Mouse (Mus musculus) gastrocnemius, adult 2 months (tissue): ENCODE measurements around the gene Srgap1. TPM values are rescaled to one million over a fixed set of nuclear protein-coding genes. Genes with fewer than 3 reads are reported as not detected.

Experiments
- DNase-seq: peaks from one replicate; pipeline ENCODE4 v3.0.0; 2022
- H3K27ac ChIP-seq: fragments of 200-600 bp; 2 replicates; pipeline ENCODE4 v1.8.1; 2022; ENCODE audit warnings: mild to moderate bottlenecking
- H3K4me3 ChIP-seq: fragments of 200-600 bp; 2 replicates; pipeline ENCODE4 v1.8.1; 2022; ENCODE audit warnings: mild to moderate bottlenecking, moderate library complexity
- CTCF ChIP-seq: fragments of 200-600 bp; IDR thresholded peaks from 2 replicates; pipeline ENCODE4 v1.8.1; 2022; ENCODE audit warnings: antibody characterized with exemption, mild to moderate bottlenecking, moderate library complexity
- intact Hi-C: fragments of 180-260 bp; cut with DNase I; formaldehyde crosslinking; loops from one replicate; pipeline ENCODE4 v1.15.1; 2025
- long read RNA-seq, 2 experiments: library from polyadenylated mRNA; stranded (forward); transcript quantifications; one replicate each; pipeline ENCODE4 v2.0.0; 2021
- total RNA-seq, 2 experiments: library from RNA; stranded (reverse); gene quantifications; 2 replicates each; pipeline ENCODE4 v1.2.3; 2021

Gene Srgap1
- total RNA-seq = under 1 TPM; 0.38 to 0.89 TPM
- long read RNA-seq, experiment 1 = 0 reads
- long read RNA-seq, experiment 2 = 0 reads

DNA sequence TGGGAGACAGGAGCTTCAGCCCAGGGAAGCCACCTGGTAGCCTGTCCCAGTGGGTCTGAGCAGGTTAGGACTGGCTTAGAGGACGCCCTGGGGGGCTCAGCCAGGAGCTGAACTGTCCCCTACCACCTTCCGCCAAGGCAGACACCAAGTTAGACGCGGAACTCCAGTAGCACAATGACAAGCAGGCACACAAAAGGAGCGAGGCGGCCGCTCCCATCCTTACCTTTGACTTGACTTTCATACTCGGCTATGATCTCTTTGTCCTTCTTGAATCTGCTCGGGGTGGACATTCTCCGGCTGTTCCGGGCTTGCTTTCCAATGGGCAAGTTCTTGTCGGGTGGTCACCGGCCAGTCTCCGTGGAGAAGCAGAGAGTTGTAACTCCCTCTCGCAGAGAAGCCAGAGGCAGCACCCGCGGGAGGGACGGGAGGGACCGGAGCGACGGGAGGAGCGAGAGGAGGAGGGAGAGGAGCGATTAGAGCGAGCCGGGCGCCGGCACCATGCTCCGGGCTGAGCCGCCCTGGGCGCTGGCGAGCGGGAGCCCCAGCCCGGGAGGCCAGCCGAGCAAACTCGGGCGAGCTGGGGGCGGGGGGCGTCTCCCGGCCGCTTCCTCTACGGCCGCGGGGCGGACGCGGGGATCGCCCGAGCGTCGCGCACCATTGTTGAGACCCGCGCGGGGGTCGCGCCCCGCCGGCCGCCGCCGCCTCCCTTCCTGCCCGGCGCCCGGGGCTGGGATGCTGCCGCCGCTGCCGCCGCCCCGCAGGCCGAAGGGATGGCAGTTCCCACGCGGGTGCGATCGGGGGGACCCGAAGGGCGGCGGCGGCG lies at the start of gene Srgap1:
TSS of gene Srgap1 (minus strand) at position 412 of the 823 bp plus-strand sequence.
- Histone ChIP-seq H3K4me3 (peak within 1 kb of the TSS; percentile 87), H3K27ac (peak within 1 kb of the TSS; percentile 79)
- intact Hi-C loops = no loop called here
- DNase-seq = peak; percentile 69
- TF ChIP-seq CTCF = no peak

DNA sequence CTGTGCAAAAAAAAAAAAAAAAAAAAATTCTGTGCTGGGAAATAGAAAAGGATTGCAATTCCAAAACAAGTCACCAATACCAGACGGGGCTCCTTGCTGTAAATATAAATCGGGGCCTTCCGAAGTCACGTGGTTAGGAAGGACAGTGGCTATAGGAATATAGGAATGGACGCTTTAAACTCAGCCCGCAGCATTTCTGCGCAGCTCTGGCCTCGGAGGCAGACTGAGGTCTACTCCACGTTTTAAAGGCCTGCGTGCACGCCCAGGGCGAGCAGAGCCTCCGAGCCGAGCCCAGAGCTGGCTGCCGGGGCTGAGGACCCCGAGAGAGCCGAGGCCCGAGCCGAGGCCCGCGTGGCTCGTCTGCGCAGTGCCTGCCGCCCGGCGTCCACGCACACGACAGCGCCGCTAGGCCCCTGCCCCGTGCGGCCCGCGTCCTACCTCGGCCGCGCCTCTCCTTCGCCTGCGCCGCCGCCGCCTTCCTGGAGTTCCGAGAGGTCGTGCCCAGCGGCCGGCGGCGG lies 49.4 kb upstream of the Srgap1 start:
- H3K4me3 ChIP-seq = peak overlapping the region; percentile 94
- intact Hi-C loops = loop anchor here (10.0 kb wide), 1 partner anchor 1098 kb away; the partner anchor contains the start of gene Usp15
- TF ChIP-seq CTCF = no peak
- no peak for DNase-seq
- peak overlapping the region; percentile 91 for H3K27ac ChIP-seq

- DNase-seq = no peak
- no peak for TF ChIP-seq CTCF
- intact Hi-C loops = loop anchor here (10.0 kb wide), 1 partner anchor 1104 kb away; the partner anchor contains the start of gene Usp15
- Histone ChIP-seq H3K27ac (no peak overlapping the region), H3K4me3 (no peak overlapping the region)
These were observed 43.4 kb upstream of the Srgap1 start for GRCm38 (mm10) chr10:122090472-122090871.

DNA sequence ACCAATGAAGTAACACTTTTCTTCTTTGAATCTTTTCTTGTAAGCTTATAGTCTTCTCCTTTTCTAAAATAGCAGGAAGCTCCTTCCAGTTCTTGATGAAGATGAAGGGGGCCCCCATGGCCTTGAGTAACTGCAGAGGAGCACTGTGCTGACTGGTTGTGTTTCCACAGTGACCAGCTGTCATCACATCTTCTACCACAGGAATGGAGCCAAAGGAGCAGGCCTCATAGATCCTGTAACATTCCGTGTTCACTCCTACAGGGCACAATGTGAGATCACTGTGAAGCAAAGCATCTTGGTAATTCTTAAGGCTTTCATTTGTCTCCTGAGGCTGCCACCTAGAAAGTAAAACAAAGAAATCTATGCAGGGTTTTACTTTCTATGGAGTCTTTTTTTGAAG lies 34.2 kb upstream of the Srgap1 start:
- Histone ChIP-seq H3K27ac (no peak overlapping the region), H3K4me3 (no peak overlapping the region)
- TF ChIP-seq CTCF = no peak
- intact Hi-C loops = no loop called here
- DNase-seq = no peak

DNA sequence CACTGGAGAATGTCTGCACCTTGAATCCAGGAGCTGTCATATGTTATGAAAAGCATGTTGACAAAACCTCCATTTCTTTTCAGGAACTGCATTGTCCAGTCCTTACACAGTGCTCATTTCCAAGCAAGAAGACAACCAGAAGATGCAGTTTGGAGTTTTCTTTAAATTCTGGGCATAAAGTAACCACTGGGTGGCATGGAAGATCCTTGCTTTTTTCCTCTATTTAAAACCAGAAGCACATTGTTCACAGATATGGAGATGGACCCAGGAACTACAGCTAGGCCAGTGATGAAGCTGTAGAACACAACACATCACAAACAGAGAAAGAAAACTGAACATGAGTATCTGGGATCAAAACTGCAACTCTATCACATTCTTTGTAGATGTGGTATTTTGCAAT lies 22.0 kb upstream of the Srgap1 start:
- H3K27ac ChIP-seq = no peak overlapping the region
- no peak overlapping the region for H3K4me3 ChIP-seq
- peak; percentile 21; the same call in 1 of the 2 replicates for TF ChIP-seq CTCF
- no peak for DNase-seq
- intact Hi-C loops = no loop called here

GRCm38 (mm10) chr10:122055826-122056225 lies 8.7 kb upstream of the Srgap1 start:
- intact Hi-C loops = no loop called here
- TF ChIP-seq CTCF = no peak
- H3K4me3 ChIP-seq = no peak overlapping the region
- DNase-seq = no peak
- no peak overlapping the region for H3K27ac ChIP-seq

DNA sequence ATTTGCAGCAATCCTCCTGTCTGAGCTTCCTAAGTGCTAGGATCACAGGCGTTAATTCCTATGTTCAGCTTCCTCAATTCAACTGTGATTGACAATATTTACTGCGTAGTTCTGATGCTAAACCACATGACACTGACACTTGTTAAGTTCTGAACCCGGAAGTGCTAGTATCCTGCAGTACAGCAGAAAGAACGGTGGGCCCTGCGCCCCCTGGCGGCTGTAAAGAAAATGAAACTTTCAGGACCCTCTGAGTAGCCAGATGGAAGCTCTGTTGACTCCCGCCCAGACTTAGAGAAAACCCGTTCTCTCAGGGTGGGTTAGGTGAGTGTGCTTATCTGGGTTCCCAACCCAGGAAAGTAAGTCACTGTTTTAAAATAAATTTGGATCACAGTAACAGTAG lies 7.4 kb upstream of the Srgap1 start:
- Histone ChIP-seq H3K27ac (no peak overlapping the region), H3K4me3 (peak overlapping the region; percentile 21)
- TF ChIP-seq CTCF = peak; percentile 83
- intact Hi-C loops = no loop called here
- DNase-seq = peak; percentile 47

DNA sequence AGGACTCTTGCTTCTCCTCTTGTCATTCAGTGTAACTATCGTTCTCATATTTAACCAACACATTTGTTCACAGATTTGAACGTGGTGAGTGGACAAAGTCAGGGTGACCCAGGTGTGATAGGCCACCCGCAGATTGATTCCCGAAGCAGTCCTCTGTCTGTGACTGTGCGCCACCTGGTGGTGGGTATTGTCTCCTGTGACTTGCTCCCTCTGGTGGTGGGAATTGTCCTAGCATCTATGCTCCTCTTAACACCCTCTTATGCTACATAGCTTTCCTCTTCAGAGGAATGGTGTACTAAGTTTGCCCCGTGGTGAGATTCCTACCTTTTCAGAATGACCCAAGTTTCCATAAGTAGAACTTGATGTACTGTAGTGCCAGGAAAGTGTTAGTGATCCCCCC lies 4.7 kb upstream of the Srgap1 start:
- no peak for TF ChIP-seq CTCF
- no peak overlapping the region for H3K27ac ChIP-seq
- H3K4me3 ChIP-seq = no peak overlapping the region
- peak; percentile 84 for DNase-seq
- intact Hi-C loops = loop anchor here (1.0 to 2.0 kb wide), 4 partner anchors 219 to 365 kb away; no protein-coding TSS in a partner anchor

GRCm38 (mm10) chr10:122047727-122048365 lies 731 bp upstream of the Srgap1 start:
- H3K4me3 ChIP-seq = peak overlapping the region; percentile 87
- peak; percentile 95; the same call in 1 of the 2 replicates for TF ChIP-seq CTCF
- H3K27ac ChIP-seq = peak overlapping the region; percentile 79; the same call in 1 of the 2 replicates
- intact Hi-C loops = no loop called here
- DNase-seq = peak; percentile 88

- no peak for TF ChIP-seq CTCF
- peak overlapping the region; percentile 79 for H3K27ac ChIP-seq
- intact Hi-C loops = no loop called here
These were observed 608 bp downstream of the Srgap1 start for GRCm38 (mm10) chr10:122046511-122046903.

DNA sequence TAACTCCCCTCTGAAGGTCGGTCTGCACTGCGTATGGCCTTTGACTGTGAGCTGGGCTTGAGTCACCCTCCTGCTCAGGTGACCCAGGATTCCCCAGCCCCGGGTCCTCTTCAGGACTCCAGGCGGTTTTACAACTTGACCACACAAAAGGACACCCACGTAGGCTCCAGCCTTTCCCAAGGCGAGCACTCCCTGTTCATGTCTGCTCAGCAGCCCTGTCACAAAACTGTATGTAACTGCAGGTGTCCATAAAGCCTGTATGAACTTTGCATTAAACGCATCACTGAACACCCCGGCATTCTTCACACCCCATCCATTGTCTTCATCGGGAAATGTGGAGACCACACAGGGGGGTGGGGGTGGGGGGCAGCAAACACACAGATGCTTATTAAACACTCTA lies 1.2 kb downstream of the Srgap1 start:
- intact Hi-C loops = no loop called here
- TF ChIP-seq CTCF = no peak
- no peak overlapping the region for H3K27ac ChIP-seq
- peak overlapping the region; percentile 87 for H3K4me3 ChIP-seq
- DNase-seq = no peak

More at GRCm38 (mm10) chr10:122046511-122046903, 608 bp downstream of the Srgap1 start:
- no peak for DNase-seq
- H3K4me3 ChIP-seq = peak overlapping the region; percentile 87

DNA sequence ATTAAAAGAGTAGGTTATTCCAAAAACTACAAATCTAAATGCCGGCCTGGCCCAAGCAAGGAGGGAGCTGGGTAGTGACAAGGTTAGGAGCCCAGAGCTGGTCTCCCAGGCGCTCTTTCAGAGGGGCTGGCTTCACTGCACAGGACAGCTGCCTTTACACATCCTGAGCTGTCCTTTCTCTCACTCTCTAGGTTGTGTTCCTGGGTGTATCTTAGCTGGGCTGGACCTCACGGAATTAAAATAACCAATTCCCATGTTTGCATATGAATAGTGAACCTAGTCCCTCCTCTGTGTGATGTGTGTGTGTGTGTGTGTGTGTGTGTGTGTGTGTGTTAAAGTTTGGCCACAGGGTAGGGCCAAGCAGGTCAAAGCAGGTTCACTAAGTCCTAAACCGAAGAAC lies 2.2 kb downstream of the Srgap1 start:
- Histone ChIP-seq H3K4me3 (no peak overlapping the region), H3K27ac (no peak overlapping the region)
- TF ChIP-seq CTCF = no peak
- no peak for DNase-seq
- intact Hi-C loops = no loop called here

- no peak for DNase-seq
- Histone ChIP-seq H3K4me3 (no peak overlapping the region), H3K27ac (no peak overlapping the region)
- TF ChIP-seq CTCF = peak; percentile 56
- intact Hi-C loops = no loop called here
These were observed 6.7 kb downstream of the Srgap1 start for GRCm38 (mm10) chr10:122040372-122040771.
